Mouse (Mus musculus) liver, postnatal 0 days (tissue): ENCODE results near the gene Slc8a3.

Experiments used
- CTCF ChIP-seq: sonication (generic); IDR thresholded peaks from 2 replicates; pipeline ENCODE4 v1.5.1; 2016; ENCODE audit warnings: antibody characterized with exemption, low read depth
- EP300 ChIP-seq: IDR thresholded peaks from 2 replicates; pipeline ENCODE4 v1.6.1; 2016; ENCODE audit warnings: antibody characterized with exemption, low read depth, mild to moderate bottlenecking

GRCm38 (mm10) chr12:81205619-81206560 lies 127.1 kb downstream of the Slc8a3 start:
- TF ChIP-seq CTCF: no peak
- TF ChIP-seq EP300: no peak
